Mouse (Mus musculus): ENCODE data around the gene Chp2. TPM values are rescaled to one million over a fixed set of nuclear protein-coding genes. Genes with fewer than 3 reads are reported as not detected.

The Chp2 gene
- polyA plus RNA-seq (2012; rRNA removed) = 10.8 and 13.2 TPM in 2 replicates

DNA sequence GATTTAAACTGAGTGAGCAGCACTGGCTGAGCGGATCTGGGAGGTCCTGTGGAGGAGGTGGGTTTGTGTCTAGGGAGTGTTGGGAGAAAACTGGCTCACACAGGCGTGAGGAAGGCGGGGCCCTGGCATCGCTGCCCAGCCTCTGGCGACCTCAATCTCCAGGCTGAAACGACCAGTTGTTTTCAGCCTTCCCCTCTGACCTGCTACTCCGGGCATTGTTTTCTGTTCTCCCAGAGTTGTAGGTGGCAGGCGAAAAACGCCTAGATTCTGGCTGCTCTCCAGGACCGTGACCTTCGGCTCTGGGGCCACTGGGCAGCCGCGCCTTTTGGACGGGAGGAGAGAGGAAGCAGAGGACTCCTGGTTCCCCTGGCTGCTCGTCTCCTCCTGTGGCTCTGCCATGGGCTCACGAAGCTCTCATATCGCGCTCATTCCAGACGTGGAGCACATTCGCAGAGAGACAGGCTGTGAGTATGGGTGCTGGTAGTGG is at the start of gene Chp2:
Gene Chp2, plus strand, starts transcription at position 182 of the 487 bp plus-strand sequence.
- DNase-seq (ENCODE audit: low spot score) = peak; percentile 24

- DNase-seq (ENCODE audit: low spot score) = no peak
Observed at GRCm38 (mm10) chr7:122170705-122171104, 48.6 kb upstream of the Chp2 start.

GRCm38 (mm10) chr7:122171613-122172012 is 47.7 kb upstream of the Chp2 start:
- no peak for DNase-seq (ENCODE audit: low spot score)

DNA sequence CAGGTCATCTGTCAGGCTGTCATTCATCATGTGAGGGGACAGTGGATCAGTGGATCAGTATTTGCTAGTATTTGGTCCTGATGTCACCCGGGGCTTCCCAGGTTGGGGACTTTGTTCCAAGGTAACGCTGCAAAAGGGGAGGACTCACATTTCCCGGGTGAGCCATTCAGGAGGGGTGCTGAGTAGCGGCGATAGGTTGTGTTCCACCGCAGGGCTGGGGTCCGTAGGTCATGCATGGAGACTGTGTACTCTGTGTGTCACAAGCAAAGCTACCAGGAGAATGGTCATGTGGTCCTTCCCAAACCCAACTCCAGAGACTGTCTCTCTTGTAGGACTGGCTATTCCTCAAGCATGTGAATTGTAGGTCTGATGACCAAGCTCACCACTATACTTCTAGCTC is 38.6 kb upstream of the Chp2 start:
- no peak for DNase-seq (ENCODE audit: low spot score)

- no peak for DNase-seq (ENCODE audit: low spot score)
Observed at GRCm38 (mm10) chr7:122184569-122184968, 34.7 kb upstream of the Chp2 start.

- no peak for DNase-seq (ENCODE audit: low spot score)
Observed at GRCm38 (mm10) chr7:122186043-122186442, 33.3 kb upstream of the Chp2 start, which contains the start of gene Ern2. Ern2 (minus strand) TSS chr7:122186207.

- no peak for DNase-seq (ENCODE audit: low spot score)
Observed at GRCm38 (mm10) chr7:122189484-122189883, 29.8 kb upstream of the Chp2 start.

GRCm38 (mm10) chr7:122191097-122191496 is 28.2 kb upstream of the Chp2 start:
- DNase-seq (ENCODE audit: low spot score) = no peak

DNA sequence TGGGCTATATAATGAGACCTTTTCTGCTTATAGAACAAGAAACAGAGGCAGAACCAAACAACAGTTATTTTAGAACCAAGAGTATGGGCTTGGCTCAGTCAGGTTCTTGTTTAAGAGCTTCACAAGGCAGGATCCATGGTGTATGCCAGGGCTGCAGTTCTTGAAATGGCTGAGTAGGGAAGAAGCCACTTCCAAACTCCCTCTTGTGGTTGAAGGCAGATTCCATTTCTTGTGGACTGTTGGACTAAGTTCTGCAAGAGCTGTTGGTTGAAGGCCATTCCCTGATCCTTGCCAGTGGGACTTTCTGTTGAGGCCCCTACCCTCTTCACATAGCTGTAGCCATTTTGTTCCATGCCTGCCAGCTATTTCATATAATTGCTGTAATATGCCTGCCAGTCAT is 25.4 kb upstream of the Chp2 start:
- no peak for DNase-seq (ENCODE audit: low spot score)

DNA sequence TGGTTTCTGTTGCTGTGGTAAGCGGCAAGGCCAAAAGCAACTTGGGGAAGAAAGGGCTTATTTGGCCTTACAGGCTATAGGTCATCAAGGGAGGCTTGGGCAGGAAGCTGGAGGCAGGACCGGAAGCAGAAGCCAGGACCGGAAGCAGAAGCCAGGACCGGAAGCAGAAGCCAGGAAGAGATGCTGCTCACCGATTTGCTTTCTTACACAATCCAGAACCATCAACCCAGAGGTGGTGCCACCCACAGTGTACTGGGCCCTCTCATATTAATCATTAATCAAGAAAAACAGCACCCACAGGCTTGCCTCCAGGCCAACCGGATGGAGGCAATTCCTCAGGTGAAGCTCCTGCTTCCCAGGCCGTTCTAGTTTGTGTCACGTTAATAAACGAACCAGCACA is 22.5 kb upstream of the Chp2 start:
- DNase-seq (ENCODE audit: low spot score) = no peak

- no peak for DNase-seq (ENCODE audit: low spot score)
Observed at GRCm38 (mm10) chr7:122197306-122197705, 22.0 kb upstream of the Chp2 start.

- DNase-seq (ENCODE audit: low spot score) = no peak
Observed at GRCm38 (mm10) chr7:122199296-122199695, 20.0 kb upstream of the Chp2 start.

DNA sequence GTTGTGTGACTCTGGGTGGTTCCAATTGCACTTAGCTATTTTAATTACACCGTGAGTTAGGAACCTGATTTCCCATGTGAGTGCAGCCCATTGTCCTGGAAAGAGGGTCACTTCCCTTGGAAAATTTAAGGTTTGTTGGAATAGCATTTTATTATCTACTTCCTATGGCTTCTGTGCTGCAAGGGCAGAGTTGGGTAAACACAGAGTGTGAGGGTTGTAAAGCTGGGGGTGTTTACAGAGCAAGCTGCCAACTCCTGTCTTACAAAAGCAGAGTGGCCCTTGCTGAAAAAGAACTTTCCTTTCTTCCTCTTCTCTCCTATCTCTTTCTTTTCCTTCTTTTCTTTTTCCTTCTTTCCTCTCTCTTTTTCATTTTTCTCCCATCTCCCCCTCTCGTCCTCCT is 15.4 kb upstream of the Chp2 start:
- no peak for DNase-seq (ENCODE audit: low spot score)

- DNase-seq (ENCODE audit: low spot score) = no peak
Observed at GRCm38 (mm10) chr7:122206121-122206520, 13.2 kb upstream of the Chp2 start.

GRCm38 (mm10) chr7:122208276-122209021 is 10.8 kb upstream of the Chp2 start:
- no peak for DNase-seq (ENCODE audit: low spot score)

DNA sequence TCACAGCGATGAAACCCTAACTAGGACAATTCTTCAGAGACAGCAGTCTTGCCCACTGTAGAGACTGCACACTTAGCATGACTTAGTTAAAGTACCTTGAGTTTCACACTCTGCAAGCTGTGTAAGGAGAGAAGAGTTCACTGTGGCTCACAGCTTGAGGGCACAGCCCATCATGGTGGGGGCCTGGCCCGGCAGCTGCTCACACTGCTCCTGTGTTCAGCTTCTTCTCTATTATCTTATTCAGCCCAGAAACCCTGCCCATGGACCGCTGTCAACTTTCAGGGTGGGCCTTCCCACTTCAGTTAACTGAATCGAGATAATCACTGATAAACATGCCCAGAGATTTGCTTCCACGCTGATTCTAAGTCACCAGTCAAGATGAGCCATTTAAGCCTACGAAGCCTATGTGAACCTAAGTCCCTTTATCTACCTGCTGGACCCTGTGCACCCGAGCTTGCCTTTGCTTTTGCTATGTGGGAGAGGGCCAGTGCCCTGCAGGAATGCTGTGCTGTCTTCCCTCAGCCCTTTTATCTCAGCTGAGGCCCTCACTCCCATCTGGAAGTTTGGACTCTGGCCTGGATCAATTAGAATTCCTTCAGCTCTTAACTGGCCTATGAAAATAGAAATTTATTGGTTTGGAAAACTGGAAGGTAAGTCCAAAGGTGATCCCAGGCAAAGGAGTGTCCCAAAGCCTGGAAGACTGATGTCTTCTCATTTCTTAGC is 6.9 kb downstream of the Chp2 start:
- no peak for DNase-seq (ENCODE audit: low spot score)

GRCm38 (mm10) chr7:122226744-122227143 is 7.4 kb downstream of the Chp2 start:
- DNase-seq (ENCODE audit: low spot score) = no peak

DNA sequence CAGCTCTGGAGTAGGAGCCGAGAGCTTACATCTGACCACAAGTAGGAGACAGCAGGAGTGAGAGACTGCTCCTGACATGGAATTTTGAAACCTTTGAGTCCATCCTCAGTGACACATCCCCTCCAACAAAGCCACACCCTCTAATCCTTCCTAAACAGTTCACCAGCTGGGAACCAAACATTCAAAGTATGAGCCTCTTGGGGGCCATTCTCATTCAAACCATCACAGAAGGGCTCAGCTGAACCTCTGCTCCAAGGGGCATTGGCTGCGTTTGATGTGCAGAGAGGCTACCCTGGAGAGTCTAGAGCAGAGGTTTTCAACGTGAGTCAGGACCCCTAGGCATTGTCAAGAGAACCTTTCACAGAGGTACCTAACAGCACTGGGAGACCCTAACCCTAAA is 10.0 kb downstream of the Chp2 start:
- DNase-seq (ENCODE audit: low spot score) = no peak

DNA sequence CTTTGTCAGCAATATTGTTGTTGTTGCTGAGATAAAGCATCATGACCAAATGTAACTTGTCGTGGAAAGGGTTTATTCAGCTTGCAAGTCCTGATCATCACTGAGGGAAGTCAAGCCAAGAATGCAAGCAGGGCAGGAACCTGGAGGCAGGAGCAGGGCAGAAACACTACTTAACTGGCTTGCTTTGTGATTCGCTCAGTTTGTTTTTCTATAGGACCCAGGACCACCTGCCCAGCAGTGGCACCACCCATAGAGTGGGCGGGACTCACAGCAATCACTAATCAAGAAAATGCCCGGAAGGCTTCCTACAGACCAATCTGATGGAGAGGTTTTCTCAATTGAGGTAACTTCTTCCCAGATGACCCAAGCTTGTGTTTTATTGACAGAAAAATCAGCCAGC is 10.6 kb downstream of the Chp2 start:
- no peak for DNase-seq (ENCODE audit: low spot score)

DNA sequence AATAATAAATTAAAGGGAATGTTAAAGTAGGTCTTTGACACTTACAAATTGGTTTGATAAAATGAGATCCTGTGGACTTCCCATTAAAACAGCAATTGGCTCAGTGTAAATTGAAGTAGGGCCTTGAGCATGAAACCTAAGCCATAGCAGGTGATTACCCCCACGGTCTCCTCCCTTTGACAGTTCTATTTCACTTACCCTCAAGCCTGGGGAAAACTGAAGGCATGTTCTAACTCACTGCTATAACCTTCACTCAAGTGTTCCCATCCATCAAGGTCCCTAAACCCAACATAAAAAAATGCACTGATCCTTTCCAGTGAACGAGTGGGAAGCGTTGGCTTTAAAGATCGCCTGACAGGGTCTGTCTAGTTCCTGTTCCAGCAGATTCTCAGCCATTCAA is 11.6 kb downstream of the Chp2 start:
- DNase-seq (ENCODE audit: low spot score) = no peak

- DNase-seq (ENCODE audit: low spot score) = no peak
Observed at GRCm38 (mm10) chr7:122238939-122239338, 19.6 kb downstream of the Chp2 start.

- DNase-seq (ENCODE audit: low spot score) = no peak
Observed at GRCm38 (mm10) chr7:122240413-122241119, 21.3 kb downstream of the Chp2 start.
